Mouse (Mus musculus) myocyte (in vitro differentiated cells): ENCODE data around the gene Pigh.

Source experiments
- CEBPB ChIP-seq: IDR thresholded peaks from 2 replicates; pipeline ENCODE4 v1.6.1; 2011; ENCODE audit warnings: mild to moderate bottlenecking, moderate library complexity; ENCODE audit not compliant: poor library complexity, insufficient read depth, severe bottlenecking
- MAX ChIP-seq: IDR thresholded peaks from one replicate; pipeline ENCODE4 v1.6.1; 2011; ENCODE audit warnings: low read depth, mild to moderate bottlenecking, control low read depth
- MYOD1 ChIP-seq, 3 experiments: IDR thresholded peaks; one replicate each; pipeline ENCODE4 v1.6.1; 2011; ENCODE audit warnings: control low read depth in 2 of 3, low read depth in 2 of 3, mild to moderate bottlenecking in 2 of 3, moderate library complexity in 1 of 3; ENCODE audit not compliant: insufficient read length in 2 of 3, control insufficient read depth in 1 of 3
- MYOG ChIP-seq, 3 experiments: IDR thresholded peaks; one replicate each; pipeline ENCODE4 v1.6.1; 2011; ENCODE audit warnings: control low read depth in 2 of 3, low read depth in 2 of 3, mild to moderate bottlenecking in 2 of 3; ENCODE audit not compliant: insufficient read length in 2 of 3, control insufficient read depth in 1 of 3, insufficient read depth in 1 of 3
- POLR2A ChIP-seq: IDR thresholded peaks from one replicate; pipeline ENCODE4 v1.6.1; 2011; ENCODE audit warnings: low read depth, mild to moderate bottlenecking, control low read depth, moderate library complexity; ENCODE audit not compliant: insufficient read length
- TCF12 ChIP-seq: IDR thresholded peaks from one replicate; pipeline ENCODE4 v1.6.1; 2011; ENCODE audit warnings: mild to moderate bottlenecking, control low read depth; ENCODE audit not compliant: poor library complexity, insufficient read depth, severe bottlenecking
- USF1 ChIP-seq: IDR thresholded peaks from one replicate; pipeline ENCODE4 v1.6.1; 2011; ENCODE audit warnings: low read depth, mild to moderate bottlenecking, control low read depth, moderate library complexity

DNA sequence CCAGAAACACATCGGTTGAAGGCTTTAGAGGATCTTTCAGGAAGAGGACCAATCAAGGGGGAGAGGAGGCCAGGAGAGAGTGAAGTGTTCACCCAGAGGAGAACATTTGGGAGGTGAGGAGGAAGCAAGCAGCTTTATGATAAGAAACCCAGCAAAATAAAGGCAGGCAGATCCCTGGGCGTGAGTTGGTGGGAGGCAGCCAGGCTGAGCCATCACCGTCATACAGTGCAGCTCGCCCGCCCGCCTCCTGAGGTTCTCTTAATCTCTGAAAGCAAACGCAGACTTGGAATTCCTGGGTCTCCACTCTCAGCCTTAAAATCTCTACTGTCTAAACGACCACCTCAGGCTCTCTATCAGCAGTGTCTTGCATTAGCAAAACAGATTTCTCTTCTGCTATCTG is 45.2 kb upstream of the Pigh start:
- TF ChIP-seq POLR2A (no peak), CEBPB (no peak), TCF12 (no peak), MYOD1 (IDR thresholded peaks at IDR 0.05; ENCODE audit: control insufficient read depth in 1 of 3, insufficient read length in 2 of 3, low read depth in 2 of 3) (no peak), MAX (no peak), MYOG (IDR thresholded peaks at IDR 0.05; ENCODE audit: control insufficient read depth in 1 of 3, insufficient read depth in 1 of 3, insufficient read length in 2 of 3, low read depth in 2 of 3) (no peak), USF1 (no peak)
